Mouse (Mus musculus) ES-Bruce4 (cell line): ENCODE measurements around the gene Tdrd1.

Source experiments
- CTCF ChIP-seq: IDR thresholded peaks from one replicate; pipeline ENCODE4 v1.8.1; 2011; ENCODE audit warnings: low read depth, low read length
- EP300 ChIP-seq: IDR thresholded peaks from 2 replicates; pipeline ENCODE4 v1.6.1; 2011; ENCODE audit warnings: low read depth, low read length; ENCODE audit not compliant: insufficient read depth
- POLR2A ChIP-seq: IDR thresholded peaks from one replicate; pipeline ENCODE4 v1.8.1; 2011; ENCODE audit warnings: low read length; ENCODE audit not compliant: insufficient read depth

DNA sequence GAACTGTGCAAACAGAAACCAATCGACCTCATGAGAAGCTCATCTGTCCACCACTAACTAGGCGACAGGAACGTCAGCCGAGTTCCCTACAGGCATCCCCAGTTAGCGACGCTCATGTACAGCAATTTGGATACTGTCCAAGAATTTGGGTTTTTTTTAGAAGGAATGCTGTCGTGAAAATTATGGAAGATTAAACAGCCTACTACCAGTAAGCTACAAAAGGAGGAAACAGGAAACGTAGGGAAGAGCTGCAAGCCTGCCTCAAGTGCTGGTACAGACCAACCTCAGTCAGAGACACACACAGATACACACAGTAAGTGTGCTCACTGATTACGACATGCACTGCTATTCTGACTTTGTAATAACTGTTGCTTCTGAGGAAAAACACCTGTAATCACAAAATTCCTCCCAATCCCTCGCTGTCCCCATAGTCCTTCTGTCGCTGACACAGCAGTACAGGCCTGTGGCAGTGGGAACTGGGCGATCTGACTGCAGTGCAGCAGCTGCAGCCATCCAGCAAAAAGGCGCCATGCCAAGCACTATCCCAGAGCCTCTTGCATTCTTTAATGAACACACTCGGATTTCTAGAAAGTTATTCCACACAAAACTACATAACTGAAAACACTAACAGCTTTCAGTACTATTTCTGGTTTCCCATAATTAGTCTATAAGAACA lies 8.0 kb upstream of the Tdrd1 start:
- TF ChIP-seq POLR2A (no peak), CTCF (no peak), EP300 (no peak)
